Mouse (Mus musculus) C2C12 (cell line): Measurements from ENCODE around the gene Inhbe.

Source experiments
- CTCF ChIP-seq: IDR thresholded peaks from one replicate; pipeline ENCODE4 v1.5.1; 2011; ENCODE audit not compliant: control insufficient read depth, insufficient read depth, insufficient read length
- FOSL1 ChIP-seq: IDR thresholded peaks from one replicate; pipeline ENCODE4 v1.8.0; 2011; ENCODE audit warnings: mild to moderate bottlenecking, low read length; ENCODE audit not compliant: poor library complexity, insufficient read depth, severe bottlenecking
- MAX ChIP-seq: IDR thresholded peaks from one replicate; pipeline ENCODE4 v1.6.1; 2011; ENCODE audit warnings: mild to moderate bottlenecking, control low read depth
- USF1 ChIP-seq: IDR thresholded peaks from one replicate; pipeline ENCODE4 v1.6.1; 2011; ENCODE audit warnings: low read depth, mild to moderate bottlenecking, control low read depth, moderate library complexity

DNA sequence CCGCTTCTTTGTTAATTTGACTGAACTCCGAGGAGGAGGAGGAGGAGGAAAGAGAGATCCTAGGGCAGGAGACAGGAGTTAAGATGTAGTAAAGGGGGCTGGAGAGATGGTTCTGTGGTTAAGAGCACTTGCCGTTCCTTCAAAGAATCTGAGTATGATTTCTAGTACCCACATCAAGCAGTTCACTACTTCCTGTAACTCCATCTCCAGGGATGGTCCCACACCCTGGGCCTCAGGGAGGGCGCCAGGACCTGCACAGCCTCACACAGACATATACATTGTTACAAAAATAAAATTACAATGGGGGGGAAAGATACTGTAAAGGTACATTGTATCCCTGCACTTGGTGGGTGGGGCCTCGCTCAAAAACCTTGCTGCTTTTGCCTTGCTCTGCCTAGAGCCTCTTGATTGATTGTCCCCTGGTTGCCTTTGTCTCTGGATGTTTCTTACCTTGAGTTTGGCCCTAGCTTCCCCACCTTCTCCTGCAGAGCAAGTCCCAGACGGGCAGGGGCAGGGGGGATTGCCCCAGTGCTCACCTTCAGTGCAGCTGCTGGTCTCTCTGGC is 16.6 kb downstream of the Inhbe start:
- no peak for TF ChIP-seq CTCF
- no peak for TF ChIP-seq USF1
- TF ChIP-seq FOSL1: no peak
- no peak for TF ChIP-seq MAX
